Mouse (Mus musculus) forebrain, embryonic 13.5 days (tissue): Measurements from ENCODE around the gene Cdon. TPM values are rescaled to one million over a fixed set of nuclear protein-coding genes. Genes with fewer than 3 reads are reported as not detected.

ENCODE experiments used
- ATAC-seq: fragments of 200-750 bp; cut with Nextera tagmentation; 2 replicates; pipeline ENCODE4 v1.8.0; 2017
- H3K27ac ChIP-seq: fragments of 300-500 bp; sonication (generic); 2 replicates; pipeline ENCODE4 v1.5.1; 2015; ENCODE audit warnings: inconsistent platforms, mild to moderate bottlenecking, moderate library complexity
- H3K27me3 ChIP-seq: fragments of 300-500 bp; sonication (generic); 2 replicates; pipeline ENCODE4 v1.6.1; 2015; ENCODE audit warnings: mild to moderate bottlenecking, inconsistent platforms
- H3K36me3 ChIP-seq: fragments of 300-500 bp; sonication (generic); 2 replicates; pipeline ENCODE4 v1.6.1; 2015; ENCODE audit warnings: mild to moderate bottlenecking, inconsistent platforms; ENCODE audit not compliant: poor library complexity, severe bottlenecking
- H3K4me1 ChIP-seq: fragments of 300-500 bp; sonication (generic); 2 replicates; pipeline ENCODE4 v1.6.1; 2015; ENCODE audit warnings: inconsistent platforms
- H3K4me2 ChIP-seq: fragments of 300-500 bp; sonication (generic); 2 replicates; pipeline ENCODE4 v1.6.1; 2015; ENCODE audit warnings: inconsistent platforms, mild to moderate bottlenecking, moderate library complexity
- H3K4me3 ChIP-seq: fragments of 300-500 bp; sonication (generic); 2 replicates; pipeline ENCODE4 v1.5.1; 2015; ENCODE audit warnings: mild to moderate bottlenecking, inconsistent platforms
- H3K9ac ChIP-seq: fragments of 300-500 bp; sonication (generic); 2 replicates; pipeline ENCODE4 v1.6.1; 2015; ENCODE audit warnings: mild to moderate bottlenecking, inconsistent platforms
- H3K9me3 ChIP-seq: fragments of 300-500 bp; sonication (generic); replicated peaks from 2 replicates; pipeline ENCODE4 v1.6.1; 2016; ENCODE audit warnings: inconsistent platforms
- WGBS: fragments of 180-500 bp; shearing (Covaris S2); methylation state at CpG from one replicate; pipeline ENCODE4 v1.1.7; 2015; 5-methylcytosine and 5-hydroxymethylcytosine counted together
- polyA plus RNA-seq: library from polyadenylated mRNA; unstranded; fragments of >200 nt; fragmentation: Nextera tagmentation; extraction: Ambion mirVana; gene quantifications from 2 replicates; pipeline ENCODE4 v1.2.1, GENCODE M21; 2015

Cdon gene
- polyA plus RNA-seq, 1 experiment from 2014 or later: 22.1 TPM

- Histone ChIP-seq H3K4me2 (no peak overlapping the region), H3K4me3 (no peak overlapping the region), H3K9ac (no peak overlapping the region), H3K36me3 (peaks cover 69% of the 10 kb centered on the region), H3K9me3 (no peaks in the 10 kb centered on the region), H3K4me1 (0 out of 2 replicates have a peak, but pooled peaks cover 11% of the 10 kb centered on the region), H3K27ac (no peak overlapping the region), H3K27me3 (no peaks in the 10 kb centered on the region)
- ATAC-seq: no peak
- 74% methylated on average over 3 of the region's 3 CpGs for WGBS
Measured at GRCm38 (mm10) chr9:35495471-35495870, 74.5 kb downstream of the Cdon start.

DNA sequence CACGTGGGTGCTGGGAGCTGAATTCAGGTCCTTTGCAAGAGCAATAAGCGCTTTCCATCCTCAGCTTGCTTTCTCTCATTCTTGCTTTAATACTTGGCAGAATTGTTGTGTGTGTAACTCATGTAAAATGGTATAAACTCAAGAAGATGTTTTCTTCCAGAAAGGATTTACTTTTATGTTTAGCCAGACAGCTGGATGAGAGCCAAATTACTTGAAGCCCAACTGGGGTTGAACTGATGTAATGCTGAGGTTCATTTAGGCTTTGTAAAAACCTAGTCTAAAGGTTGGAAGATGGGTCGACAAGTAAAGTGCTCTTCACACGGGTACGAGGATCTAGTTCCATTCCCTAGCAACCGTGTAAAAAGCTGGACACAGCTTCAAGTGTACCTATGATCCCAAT lies 79.0 kb downstream of the Cdon start:
- ATAC-seq: no peak
- no peak overlapping the region for H3K27ac ChIP-seq
- no peak overlapping the region for H3K9ac ChIP-seq
- H3K4me2 ChIP-seq: no peak overlapping the region
- 69% methylated on average over 6 of the region's 6 CpGs for WGBS
- no peaks in the 10 kb centered on the region for H3K9me3 ChIP-seq
- H3K4me1 ChIP-seq: 0 out of 2 replicates have a peak, but pooled peaks cover 5% of the 10 kb centered on the region
- peaks cover 83% of the 10 kb centered on the region for H3K36me3 ChIP-seq
- H3K27me3 ChIP-seq: no peaks in the 10 kb centered on the region
- H3K4me3 ChIP-seq: no peak overlapping the region

- Histone ChIP-seq H3K4me1 (0 out of 2 replicates have a peak, but pooled peaks cover 5% of the 10 kb centered on the region), H3K9ac (no peak overlapping the region), H3K27me3 (no peaks in the 10 kb centered on the region), H3K36me3 (peaks cover 72% of the 10 kb centered on the region), H3K4me2 (no peak overlapping the region), H3K9me3 (no peaks in the 10 kb centered on the region), H3K4me3 (no peak overlapping the region), H3K27ac (no peak overlapping the region)
- ATAC-seq: no peak
- WGBS: 82% methylated on average over 10 of the region's 10 CpGs
Measured at GRCm38 (mm10) chr9:35502361-35503000, 81.6 kb downstream of the Cdon start.

DNA sequence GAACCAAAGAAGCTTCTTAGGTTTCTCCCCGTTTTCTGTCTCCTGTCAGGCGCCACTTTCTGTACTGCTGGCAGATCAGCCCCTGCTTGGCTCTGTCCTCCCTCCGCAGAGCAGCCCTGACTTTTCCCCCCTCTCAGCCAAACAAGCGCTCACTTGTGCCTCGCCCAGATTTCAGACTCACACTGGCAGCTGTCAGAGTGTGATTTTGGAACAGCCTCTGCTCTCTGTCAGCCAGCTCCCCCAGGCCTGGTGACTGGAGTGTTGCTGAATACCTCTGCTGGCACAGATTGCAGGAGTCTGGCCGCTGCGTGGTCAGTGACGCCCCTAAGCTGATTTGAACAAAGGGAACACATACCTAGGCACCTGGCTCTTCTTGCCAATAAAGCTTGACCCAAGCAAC lies 87.3 kb downstream of the Cdon start:
- H3K4me1 ChIP-seq: peaks cover 11% of the 10 kb centered on the region
- H3K9me3 ChIP-seq: no peaks in the 10 kb centered on the region
- no peaks in the 10 kb centered on the region for H3K27me3 ChIP-seq
- peak overlapping the region; percentile 40; the same call in 1 of the 2 replicates for H3K9ac ChIP-seq
- peak overlapping the region; percentile 68 for H3K27ac ChIP-seq
- H3K4me3 ChIP-seq: no peak overlapping the region
- no peak overlapping the region for H3K4me2 ChIP-seq
- ATAC-seq: peak; percentile 80
- H3K36me3 ChIP-seq: peaks cover 27% of the 10 kb centered on the region
- 31% methylated on average over 8 of the region's 8 CpGs for WGBS

DNA sequence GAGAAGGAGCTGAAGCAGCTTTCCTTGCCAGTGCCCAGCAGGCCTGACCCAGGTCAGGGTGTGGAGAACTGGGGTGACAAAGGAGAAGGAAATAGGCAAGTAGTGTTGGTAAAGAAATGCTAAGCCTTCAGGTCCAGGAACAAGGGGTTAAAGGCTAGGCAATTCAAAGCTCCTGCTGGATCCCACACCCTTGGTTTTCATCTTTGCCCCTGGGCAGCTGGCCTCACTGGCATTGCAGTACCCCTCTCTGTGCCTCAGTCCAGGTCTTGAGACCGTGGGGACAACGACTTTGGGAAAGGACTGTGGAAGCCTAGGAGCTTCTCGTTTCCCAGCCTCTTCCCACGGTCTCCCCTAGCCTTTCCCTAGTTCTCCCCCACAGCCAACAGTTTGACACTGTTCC lies 93.0 kb downstream of the Cdon start:
- H3K9me3 ChIP-seq: no peaks in the 10 kb centered on the region

GRCm38 (mm10) chr9:35516182-35516581 lies 95.3 kb downstream of the Cdon start:
- no peak overlapping the region for H3K4me2 ChIP-seq
- H3K36me3 ChIP-seq: no peaks in the 10 kb centered on the region
- WGBS: 87% methylated on average over 5 of the region's 5 CpGs
- no peak for ATAC-seq
- no peak overlapping the region for H3K27ac ChIP-seq
- no peaks in the 10 kb centered on the region for H3K9me3 ChIP-seq
- H3K27me3 ChIP-seq: no peaks in the 10 kb centered on the region
- no peak overlapping the region for H3K4me3 ChIP-seq
- no peaks in the 10 kb centered on the region for H3K4me1 ChIP-seq
- H3K9ac ChIP-seq: no peak overlapping the region

More for the DNA sequence above, 93.0 kb downstream of the Cdon start:
- WGBS: 84% methylated on average over 4 of the region's 4 CpGs
- Histone ChIP-seq H3K4me3 (no peak overlapping the region), H3K4me1 (no peaks in the 10 kb centered on the region), H3K36me3 (no peaks in the 10 kb centered on the region), H3K4me2 (no peak overlapping the region), H3K27ac (no peak overlapping the region), H3K27me3 (no peaks in the 10 kb centered on the region), H3K9ac (no peak overlapping the region)
- no peak for ATAC-seq

DNA sequence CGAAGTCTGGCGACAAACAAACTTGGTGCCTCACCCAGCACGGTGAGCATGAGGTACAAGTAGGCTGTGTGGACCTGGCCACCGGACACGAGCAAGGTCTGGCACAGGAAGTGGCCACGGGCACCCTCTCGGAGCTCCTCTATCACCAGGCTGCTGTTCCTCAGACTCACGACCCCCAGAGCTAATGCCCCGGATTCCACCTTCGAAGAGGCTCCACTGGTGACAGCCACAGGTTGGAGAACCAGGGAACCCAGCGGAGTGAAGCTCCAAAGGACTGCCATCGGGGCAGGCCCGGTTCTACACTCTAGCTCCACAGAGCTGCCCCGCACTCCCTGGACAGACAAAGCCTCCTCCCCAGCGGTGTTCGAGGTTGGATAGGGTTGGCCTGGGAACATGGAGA lies 95.8 kb downstream of the Cdon start:
- no peaks in the 10 kb centered on the region for H3K27me3 ChIP-seq
- ATAC-seq: no peak
- no peaks in the 10 kb centered on the region for H3K4me1 ChIP-seq
- 94% methylated on average over 16 of the region's 16 CpGs for WGBS
- no peak overlapping the region for H3K4me3 ChIP-seq
- no peak overlapping the region for H3K27ac ChIP-seq
- H3K9ac ChIP-seq: no peak overlapping the region
- no peaks in the 10 kb centered on the region for H3K36me3 ChIP-seq
- no peak overlapping the region for H3K4me2 ChIP-seq
- no peaks in the 10 kb centered on the region for H3K9me3 ChIP-seq

DNA sequence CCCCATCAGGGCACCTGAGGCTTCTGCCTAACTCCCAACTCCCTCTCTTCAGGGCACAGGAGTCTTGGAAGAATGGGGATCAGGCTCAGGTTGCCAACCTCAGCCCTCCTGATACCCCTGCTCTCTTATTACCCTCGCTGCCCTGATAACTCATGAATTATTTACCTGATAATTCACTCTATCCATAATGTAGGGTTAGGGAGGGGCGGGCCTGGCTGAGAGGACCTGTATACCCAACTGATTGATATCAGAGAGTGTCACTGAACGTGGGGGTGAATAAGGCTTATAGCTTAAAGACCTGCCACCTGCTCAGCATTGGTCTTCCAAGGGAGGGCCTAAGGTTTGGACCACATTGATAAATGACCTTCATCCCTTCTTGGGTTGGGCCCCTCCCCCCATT lies 97.2 kb downstream of the Cdon start, which contains the start of gene Gm1113:
Gene Gm1113, minus strand, starts transcription at position 101 of the 400 bp plus-strand sequence.
- Histone ChIP-seq H3K4me2 (no peak within 1 kb of the TSS), H3K27me3 (no peaks in the 10 kb centered on the region), H3K4me3 (no peak within 1 kb of the TSS), H3K9ac (no peak within 1 kb of the TSS), H3K27ac (no peak within 1 kb of the TSS), H3K4me1 (peaks cover 9% of the 10 kb centered on the region), H3K36me3 (no peaks in the 10 kb centered on the region), H3K9me3 (no peaks in the 10 kb centered on the region)
- 77% methylated on average over 3 of the region's 3 CpGs for WGBS
- ATAC-seq: no peak

- Histone ChIP-seq H3K9me3 (no peaks in the 10 kb centered on the region), H3K27me3 (no peaks in the 10 kb centered on the region; the same call in 1 of the 2 replicates)
- no peak for ATAC-seq
Measured at GRCm38 (mm10) chr9:35520631-35521348, 99.9 kb downstream of the Cdon start.

GRCm38 (mm10) chr9:35522241-35522640 lies 101.3 kb downstream of the Cdon start:
- WGBS: 76% methylated on average over 2 of the region's 2 CpGs
- no peak for ATAC-seq
- Histone ChIP-seq H3K4me2 (no peak overlapping the region), H3K27ac (peak overlapping the region; percentile 55; the same call in 1 of the 2 replicates), H3K9me3 (no peaks in the 10 kb centered on the region), H3K4me1 (peaks cover 25% of the 10 kb centered on the region), H3K36me3 (no peaks in the 10 kb centered on the region), H3K27me3 (no peaks in the 10 kb centered on the region; the same call in 1 of the 2 replicates), H3K9ac (no peak overlapping the region), H3K4me3 (no peak overlapping the region)

More at GRCm38 (mm10) chr9:35520631-35521348, 99.9 kb downstream of the Cdon start:
- no peak overlapping the region for H3K4me2 ChIP-seq
- H3K9ac ChIP-seq: no peak overlapping the region
- no peak overlapping the region for H3K4me3 ChIP-seq
- H3K27ac ChIP-seq: no peak overlapping the region
- H3K4me1 ChIP-seq: peaks cover 25% of the 10 kb centered on the region
- no peaks in the 10 kb centered on the region for H3K36me3 ChIP-seq
- 83% methylated on average over 6 of the region's 6 CpGs for WGBS

DNA sequence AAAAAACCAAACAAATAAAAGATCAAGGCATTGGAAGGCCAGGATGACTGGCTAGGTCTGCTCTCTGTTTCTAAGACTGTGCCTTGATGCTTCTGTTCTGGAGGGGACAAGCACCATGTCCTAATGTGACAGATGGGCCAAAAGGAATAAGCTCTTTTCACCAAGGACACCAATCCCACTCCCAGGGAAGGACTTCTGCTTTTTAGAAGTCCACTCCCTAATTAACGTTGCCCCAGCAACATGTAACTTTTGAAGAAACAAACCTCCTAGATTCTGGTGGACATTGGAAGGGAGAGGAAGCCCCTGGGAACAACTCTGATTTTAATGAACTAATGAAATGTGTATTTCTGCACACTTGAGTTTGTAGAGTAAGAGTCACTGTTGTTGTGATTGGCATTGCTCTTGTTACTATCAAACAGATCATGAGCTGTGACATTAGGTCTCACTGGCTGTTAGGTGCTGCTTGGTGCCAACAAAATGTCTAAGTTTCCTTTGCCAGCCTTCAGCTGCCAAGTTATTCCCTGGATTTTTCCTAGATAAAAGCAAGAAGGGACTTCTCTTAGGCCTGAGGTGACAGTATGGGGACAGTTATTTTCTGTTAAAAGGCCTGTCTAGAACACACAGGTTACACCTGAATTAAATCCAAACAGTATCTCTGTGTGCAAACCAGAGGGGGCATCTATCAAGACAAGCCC lies 102.0 kb downstream of the Cdon start:
- Histone ChIP-seq H3K27me3 (no peaks in the 10 kb centered on the region; the same call in 1 of the 2 replicates), H3K4me2 (peak overlapping the region; percentile 28; the same call in 1 of the 2 replicates), H3K4me1 (peaks cover 25% of the 10 kb centered on the region), H3K9ac (no peak overlapping the region), H3K9me3 (no peaks in the 10 kb centered on the region), H3K4me3 (no peak overlapping the region), H3K27ac (peak overlapping the region; percentile 55), H3K36me3 (no peaks in the 10 kb centered on the region)
- ATAC-seq: 0 out of 2 replicates have a peak, but pooled peaks have one; percentile 1
- 74% methylated on average over 1 of the region's 1 CpGs for WGBS

GRCm38 (mm10) chr9:35523541-35523940 lies 102.6 kb downstream of the Cdon start:
- Histone ChIP-seq H3K4me1 (peaks cover 25% of the 10 kb centered on the region), H3K4me2 (peak overlapping the region; percentile 28), H3K36me3 (no peaks in the 10 kb centered on the region), H3K27ac (peak overlapping the region; percentile 55), H3K9me3 (no peaks in the 10 kb centered on the region), H3K27me3 (no peaks in the 10 kb centered on the region; the same call in 1 of the 2 replicates), H3K9ac (no peak overlapping the region), H3K4me3 (no peak overlapping the region)
- 6% methylated on average over 5 of the region's 5 CpGs for WGBS
- ATAC-seq: peak; percentile 93
